Mouse (Mus musculus): Measurements from ENCODE around the gene Slc24a4. TPM values are rescaled to one million over a fixed set of nuclear protein-coding genes. Genes with fewer than 3 reads are reported as not detected.

Slc24a4 gene
- total RNA-seq, 2 experiments from 2014 or later = 1.3 to 2.0 TPM

DNA sequence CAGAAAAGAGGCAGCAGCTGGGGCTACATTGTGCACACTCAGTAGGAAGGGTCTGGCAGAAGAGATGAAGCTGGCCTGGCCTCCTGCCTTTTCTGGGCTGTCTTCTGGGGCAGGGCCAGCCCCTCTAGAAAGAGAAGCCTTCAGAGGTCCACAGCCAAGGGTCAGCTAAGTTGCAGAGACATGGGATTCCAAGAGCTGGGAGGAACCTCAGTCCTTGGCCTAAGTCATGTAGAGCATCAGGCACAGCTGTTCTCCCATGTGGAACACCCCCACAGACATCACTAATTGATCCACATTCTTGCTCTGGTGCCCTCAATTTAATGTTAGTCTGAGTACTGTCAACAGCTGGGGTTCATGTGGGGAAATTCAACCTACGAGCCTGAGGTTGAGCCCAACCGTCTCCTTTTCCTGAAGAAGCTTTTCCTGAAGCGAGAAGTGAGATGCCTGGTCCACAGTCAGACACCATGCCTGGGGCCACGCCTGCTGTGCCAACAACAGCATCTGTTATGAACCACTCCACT is 174.4 kb downstream of the Slc24a4 start:
- intact Hi-C loops (cut with DNase I) = no loop called here
- DNase-seq = peak; percentile 61 to 63

DNA sequence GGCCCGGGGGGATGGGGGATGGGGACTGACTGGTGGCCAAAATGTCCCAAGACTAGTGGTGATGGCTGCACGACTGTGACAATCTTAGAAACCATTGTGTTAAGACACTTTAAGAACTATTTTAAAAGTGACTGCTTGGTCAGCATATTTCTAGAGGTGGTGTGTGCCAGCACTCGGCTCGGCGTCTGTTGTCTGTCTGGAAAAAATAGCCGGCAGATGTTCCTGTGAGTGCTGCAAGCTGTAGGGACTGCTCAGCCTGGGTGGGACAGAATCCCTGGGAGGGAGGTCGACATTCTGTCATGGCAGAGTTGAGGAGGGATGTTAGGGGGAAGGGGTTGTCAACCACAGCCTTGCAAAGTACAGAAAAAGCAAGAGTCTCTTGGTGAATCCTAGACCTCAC is 175.3 kb downstream of the Slc24a4 start:
- intact Hi-C loops (cut with DNase I) = no loop called here

DNA sequence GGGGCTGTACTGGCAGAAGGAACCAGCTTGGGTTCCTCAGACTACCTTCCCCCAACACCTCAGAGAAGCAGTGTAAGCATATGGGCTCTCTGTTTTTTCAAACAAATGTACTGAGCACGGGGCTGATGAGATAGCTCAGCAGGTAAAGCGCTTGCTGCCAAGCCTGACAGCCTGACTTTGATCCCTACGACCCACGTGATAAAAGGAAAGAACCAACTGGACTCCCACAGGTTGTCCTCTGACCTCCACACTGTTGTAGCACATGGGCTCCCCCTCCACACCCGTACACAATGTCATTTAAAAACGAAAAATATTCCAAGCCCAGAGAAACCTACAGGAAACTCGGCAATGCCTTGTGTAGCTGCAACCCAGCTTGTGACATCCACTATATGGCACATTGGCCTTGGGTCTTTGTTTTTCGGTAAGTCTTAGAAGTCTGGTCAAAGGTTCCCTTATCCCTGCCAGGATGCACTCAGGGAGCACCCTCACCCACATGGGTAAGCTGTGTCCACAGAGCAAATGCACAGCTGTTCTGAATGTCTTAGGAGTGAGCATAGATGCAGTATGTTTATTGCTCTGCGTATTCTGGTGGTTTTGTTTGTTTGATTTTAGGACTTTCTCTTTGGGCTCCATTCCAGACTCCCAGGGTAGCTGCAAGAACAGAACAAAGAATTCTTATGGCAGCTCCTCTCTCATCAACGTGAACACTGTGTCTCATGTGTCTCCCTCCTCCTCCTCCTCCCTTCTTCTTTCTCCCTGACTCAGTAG is 176.7 kb downstream of the Slc24a4 start:
- intact Hi-C loops (cut with DNase I) = no loop called here

More for the DNA sequence above, 175.3 kb downstream of the Slc24a4 start:
- no peak for DNase-seq

DNA sequence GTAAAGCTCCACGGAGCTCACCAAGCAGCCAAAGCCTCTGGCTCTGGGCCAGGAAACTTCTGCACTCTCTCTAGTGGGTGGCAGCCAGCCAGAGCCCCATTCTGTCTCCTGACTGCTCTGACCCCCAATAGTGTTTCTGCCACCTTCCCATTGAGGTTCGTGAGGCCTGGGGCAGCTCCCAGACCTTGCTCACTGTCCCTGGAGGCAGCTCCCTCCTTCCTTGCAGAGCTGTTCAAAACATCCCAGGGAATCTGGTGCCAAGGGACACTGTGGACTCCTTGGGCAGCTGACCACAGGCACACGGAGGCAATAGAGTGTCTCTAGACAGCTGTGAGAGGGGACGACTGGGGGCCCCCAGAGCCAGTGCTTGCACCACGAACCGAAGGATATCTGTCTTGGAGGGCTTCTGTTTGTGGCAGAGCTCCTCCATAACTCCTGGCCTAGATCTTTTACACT is 179.5 kb downstream of the Slc24a4 start:
- DNase-seq = peak; percentile 75 to 77
- intact Hi-C loops (cut with DNase I) = no loop called here

More for the DNA sequence above, 176.7 kb downstream of the Slc24a4 start:
- no peak for DNase-seq

DNA sequence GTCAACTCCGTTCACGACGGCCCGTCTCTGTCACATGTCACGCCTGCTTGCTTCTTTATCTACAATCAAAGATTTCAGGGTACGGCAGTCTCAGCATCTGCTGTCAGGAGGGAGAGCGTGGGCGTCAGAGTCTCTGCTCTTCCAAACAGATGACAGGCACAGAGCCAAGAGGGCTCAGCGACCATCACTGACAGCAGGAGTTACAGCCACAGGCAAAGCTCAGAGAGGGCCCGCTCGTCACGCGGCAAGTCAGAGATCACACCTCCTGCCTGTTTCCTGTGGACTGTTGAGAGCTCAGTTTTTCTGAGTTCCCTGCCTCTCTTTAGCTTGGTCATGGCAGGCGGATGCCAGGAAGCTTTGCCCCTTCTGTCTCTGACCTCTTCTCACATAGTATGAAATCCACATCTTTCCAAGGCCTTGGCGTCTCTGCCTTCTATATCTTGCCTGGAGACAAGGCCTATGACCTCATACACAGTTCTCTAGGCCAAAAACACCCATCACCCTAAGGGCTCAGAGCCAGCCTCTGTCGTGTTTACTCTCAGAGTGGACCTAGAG is 180.0 kb downstream of the Slc24a4 start:
- DNase-seq = peak in 1 of 2 experiments; percentile 52
- intact Hi-C loops (cut with DNase I) = no loop called here

DNA sequence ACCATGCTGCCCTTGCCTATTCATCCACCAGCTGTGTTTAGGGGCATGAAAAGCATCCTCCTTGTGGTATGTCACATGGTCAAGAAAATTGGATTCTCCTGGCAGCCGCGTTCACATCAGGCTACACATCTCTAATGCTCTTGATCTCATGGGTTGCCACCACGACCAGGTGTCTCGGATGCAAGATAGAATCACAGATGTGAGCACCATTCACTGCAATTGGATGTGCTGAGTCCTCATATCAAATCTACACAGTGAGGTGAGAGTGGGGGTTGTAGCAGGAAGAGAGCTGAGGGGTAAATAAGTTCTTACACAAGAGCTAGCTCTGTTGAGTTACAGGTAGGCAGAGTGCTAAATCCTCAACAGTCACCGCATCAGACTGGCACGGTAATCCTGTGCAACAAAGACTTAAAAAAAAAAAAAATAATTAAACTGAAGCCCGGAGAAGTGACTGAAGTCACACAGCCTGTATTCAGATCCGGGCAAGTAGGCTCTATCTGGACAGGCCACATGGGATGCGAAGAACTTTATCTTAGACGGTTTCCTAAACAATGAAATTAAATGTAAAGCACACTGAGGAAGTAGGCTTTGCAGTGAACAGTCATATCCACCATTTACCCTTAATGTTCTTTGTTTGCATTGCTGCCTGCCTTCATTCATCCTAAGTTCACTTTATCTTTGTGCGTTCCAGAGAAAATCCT is 180.7 kb downstream of the Slc24a4 start:
- no peak for DNase-seq
- intact Hi-C loops (cut with DNase I) = no loop called here

DNA sequence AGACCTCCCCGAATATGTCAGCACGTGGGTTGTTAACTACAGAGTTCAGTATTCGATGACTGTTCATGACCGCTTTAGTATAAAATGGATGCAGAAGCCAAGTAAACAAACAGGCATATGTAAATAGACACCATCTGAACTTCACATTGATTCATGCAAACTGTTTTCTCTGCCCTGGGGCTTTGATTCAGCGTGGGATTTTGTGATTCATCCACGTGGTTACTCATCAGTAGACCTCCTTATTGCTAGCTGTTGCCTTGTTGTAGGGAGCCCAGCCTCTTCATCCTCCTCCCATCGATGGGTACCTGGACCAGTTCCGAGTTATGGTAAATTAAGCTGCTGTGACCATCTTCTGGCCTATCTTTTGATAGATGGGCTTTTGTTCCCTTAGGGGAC is 181.3 kb downstream of the Slc24a4 start:
- intact Hi-C loops (cut with DNase I) = no loop called here
- no peak for DNase-seq

DNA sequence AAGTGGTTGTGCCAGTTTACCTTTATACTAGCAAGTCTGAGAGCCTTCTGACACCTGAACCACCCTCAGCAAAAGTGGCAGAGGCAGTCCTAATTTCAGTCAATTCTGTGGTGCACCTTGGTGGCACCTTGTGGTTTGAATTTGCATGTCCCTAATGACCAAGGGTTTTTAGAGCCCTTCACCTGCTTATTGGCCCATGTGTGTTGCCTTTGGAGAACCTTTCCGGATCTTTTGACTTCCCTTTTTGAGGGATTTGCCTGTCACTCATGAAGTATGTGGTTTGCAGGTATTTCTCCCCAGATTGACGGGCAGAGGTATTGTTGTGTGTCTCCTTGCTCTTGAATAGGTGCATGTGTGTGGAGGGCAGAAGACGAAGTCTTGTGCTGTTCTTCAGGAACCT is 181.7 kb downstream of the Slc24a4 start:
- intact Hi-C loops (cut with DNase I) = no loop called here
- DNase-seq = no peak

DNA sequence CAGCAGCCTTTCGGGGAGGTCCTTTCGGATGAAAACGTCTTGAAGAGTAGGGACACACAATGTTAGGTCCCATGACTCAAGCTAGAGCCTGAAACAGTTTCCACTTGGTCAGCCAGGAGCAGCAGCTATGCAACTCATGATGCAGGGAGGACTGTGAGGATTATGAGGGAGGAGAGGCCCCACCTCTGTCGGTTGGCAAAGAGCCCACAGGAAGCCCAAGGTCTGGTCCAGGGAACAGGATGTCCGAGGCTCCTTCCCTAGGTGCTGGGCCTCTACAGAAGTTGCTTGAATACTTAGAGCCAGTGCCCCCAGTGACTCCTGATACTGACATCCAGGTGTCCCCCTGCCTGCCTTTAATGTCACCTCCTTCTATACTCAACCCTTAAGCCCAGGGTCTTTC is 182.9 kb downstream of the Slc24a4 start:
- intact Hi-C loops (cut with DNase I) = no loop called here

More for the DNA sequence above, 182.9 kb downstream of the Slc24a4 start:
- DNase-seq = no peak

Other genes with a start within 250 kb of the Slc24a4 start
- gene Trip11, start 215.5 kb upstream of the Slc24a4 start, total RNA-seq (2021) = 10 to 100 TPM; 33.6 to 35.3 TPM
- 10 to 100 TPM in 1 of 2 experiments, 1 to 10 TPM in 1; 9.1 to 10.7 TPM for gene Atxn3, start 170.5 kb upstream of the Slc24a4 start, total RNA-seq (2021)
- 10 to 100 TPM; 11.7 to 12.5 TPM for gene Cpsf2, start 152.7 kb upstream of the Slc24a4 start, total RNA-seq (2021)
- 10 to 100 TPM; 13.7 to 21.0 TPM for gene Rin3, start 154.3 kb downstream of the Slc24a4 start, total RNA-seq (2021)